Mouse (Mus musculus) MEL (cell line): ENCODE measurements around the gene Tbxas1. TPM values are rescaled to one million over a fixed set of nuclear protein-coding genes. Genes with fewer than 3 reads are reported as not detected.

Experiments
- DNase-seq: peaks from one replicate; pipeline ENCODE4 v3.0.0; 2011; ENCODE audit warnings: low read depth, low spot score
- H3K27ac ChIP-seq: 2 replicates; pipeline ENCODE4 v1.5.1; 2012; ENCODE audit warnings: low read depth, mild to moderate bottlenecking, control low read depth, low read length, moderate library complexity; ENCODE audit not compliant: control insufficient read depth
- H3K27me3 ChIP-seq, 2 experiments: fragments of 150-350 bp in 1 of 2; sonication (generic) in 1 of 2; 2 replicates each; pipeline ENCODE4 v1.6.1; 2012; ENCODE audit warnings: low read length in 2 of 2, mild to moderate bottlenecking in 2 of 2, improper control_type of control experiment in 1 of 2, moderate library complexity in 1 of 2; ENCODE audit not compliant: insufficient read depth in 2 of 2, control insufficient read depth in 1 of 2
- H3K36me3 ChIP-seq, 2 experiments: 2 replicates each; pipeline ENCODE4 v1.6.1; 2012 to 2014; ENCODE audit warnings: low read length in 2 of 2, improper control_type of control experiment in 1 of 2, inconsistent platforms in 1 of 2, mild to moderate bottlenecking in 1 of 2; ENCODE audit not compliant: insufficient read depth in 2 of 2, control insufficient read depth in 1 of 2
- H3K4me1 ChIP-seq, 2 experiments: fragments of 150-350 bp in 1 of 2; sonication (generic) in 1 of 2; 2 replicates each; pipeline ENCODE4 v1.6.1; 2012; ENCODE audit warnings: low read length in 2 of 2, improper control_type of control experiment in 1 of 2, mild to moderate bottlenecking in 1 of 2; ENCODE audit not compliant: insufficient read depth in 2 of 2, control insufficient read depth in 1 of 2
- H3K4me3 ChIP-seq, 2 experiments: fragments of 150-350 bp in 1 of 2; sonication (generic) in 1 of 2; 2 replicates each; pipeline ENCODE4 v1.5.1; 2012; ENCODE audit warnings: low read depth in 2 of 2, low read length in 2 of 2, mild to moderate bottlenecking in 2 of 2, moderate library complexity in 2 of 2, control low read depth in 1 of 2, improper control_type of control experiment in 1 of 2; ENCODE audit not compliant: control insufficient read depth in 1 of 2, insufficient read depth in 1 of 2
- H3K79me2 ChIP-seq: 2 replicates; pipeline ENCODE4 v1.6.1; 2012; ENCODE audit warnings: mild to moderate bottlenecking, low read length, moderate library complexity; ENCODE audit not compliant: control insufficient read depth, poor library complexity, insufficient read depth
- H3K9ac ChIP-seq: 2 replicates; pipeline ENCODE4 v1.6.1; 2012; ENCODE audit warnings: low read depth, mild to moderate bottlenecking, control low read depth, low read length, moderate library complexity; ENCODE audit not compliant: control insufficient read depth, poor library complexity, severe bottlenecking
- H3K9me3 ChIP-seq: fragments of 150-350 bp; sonication (generic); replicated peaks from 2 replicates; pipeline ENCODE4 v1.6.1; 2012; ENCODE audit warnings: mild to moderate bottlenecking, low read length, improper control_type of control experiment, moderate library complexity; ENCODE audit not compliant: insufficient read depth
- BHLHE40 ChIP-seq: IDR thresholded peaks from 2 replicates; pipeline ENCODE4 v1.6.1; 2012; ENCODE audit warnings: low read depth, mild to moderate bottlenecking, inconsistent platforms, low read length, improper control_type of control experiment, borderline replicate concordance
- CHD2 ChIP-seq: IDR thresholded peaks from 2 replicates; pipeline ENCODE4 v1.6.1; 2011; ENCODE audit warnings: low read length, improper control_type of control experiment
- E2F4 ChIP-seq: IDR thresholded peaks from 2 replicates; pipeline ENCODE4 v1.6.1; 2011; ENCODE audit warnings: low read depth, low read length, improper control_type of control experiment, borderline replicate concordance
- ETS1 ChIP-seq: IDR thresholded peaks from 2 replicates; pipeline ENCODE4 v1.6.1; 2012; ENCODE audit warnings: low read depth, mild to moderate bottlenecking, inconsistent platforms, low read length, improper control_type of control experiment, moderate library complexity
- MAX ChIP-seq: IDR thresholded peaks from 2 replicates; pipeline ENCODE4 v1.6.1; 2011; ENCODE audit warnings: low read length, improper control_type of control experiment
- MAZ ChIP-seq: IDR thresholded peaks from 2 replicates; pipeline ENCODE4 v1.6.1; 2012; ENCODE audit warnings: low read depth, mild to moderate bottlenecking, inconsistent platforms, low read length, improper control_type of control experiment
- MEF2A ChIP-seq: IDR thresholded peaks from 2 replicates; pipeline ENCODE4 v1.6.1; 2014; ENCODE audit warnings: low read depth, mild to moderate bottlenecking, inconsistent platforms, low read length, improper control_type of control experiment; ENCODE audit not compliant: poor library complexity, insufficient replicate concordance, severe bottlenecking; ENCODE audit errors: extremely low read depth
- MXI1 ChIP-seq: IDR thresholded peaks from 2 replicates; pipeline ENCODE4 v1.6.1; 2011; ENCODE audit warnings: mild to moderate bottlenecking, low read depth, low read length, improper control_type of control experiment
- MYB ChIP-seq: IDR thresholded peaks from 2 replicates; pipeline ENCODE4 v1.6.1; 2011; ENCODE audit warnings: mild to moderate bottlenecking, low read depth, low read length, improper control_type of control experiment
- NELFE ChIP-seq: IDR thresholded peaks from 2 replicates; pipeline ENCODE4 v1.6.1; 2011; ENCODE audit warnings: low read depth, low read length, improper control_type of control experiment
- NRF1 ChIP-seq: IDR thresholded peaks from 2 replicates; pipeline ENCODE4 v1.6.1; 2014; ENCODE audit warnings: low read depth, mild to moderate bottlenecking, inconsistent platforms, low read length, improper control_type of control experiment, moderate library complexity; ENCODE audit not compliant: poor library complexity, insufficient read depth, severe bottlenecking
- POLR2AphosphoS2 ChIP-seq: IDR thresholded peaks from 2 replicates; pipeline ENCODE4 v1.6.1; 2011; ENCODE audit warnings: low read length, improper control_type of control experiment
- POLR2AphosphoS5 ChIP-seq: IDR thresholded peaks from 2 replicates; pipeline ENCODE4 v1.6.1; 2012; ENCODE audit warnings: low read depth, borderline replicate concordance, mild to moderate bottlenecking, inconsistent platforms, low read length, moderate library complexity, mixed read lengths
- SIN3A ChIP-seq: IDR thresholded peaks from 2 replicates; pipeline ENCODE4 v1.6.1; 2012; ENCODE audit warnings: low read length, improper control_type of control experiment, inconsistent platforms
- SMC3 ChIP-seq: IDR thresholded peaks from 2 replicates; pipeline ENCODE4 v1.6.1; 2011; ENCODE audit warnings: low read depth, low read length, improper control_type of control experiment
- TAL1 ChIP-seq: IDR thresholded peaks from 2 replicates; pipeline ENCODE4 v1.6.1; 2012; ENCODE audit warnings: mild to moderate bottlenecking, inconsistent platforms, low read length, moderate library complexity, mixed read lengths
- UBTF ChIP-seq: IDR thresholded peaks from 2 replicates; pipeline ENCODE4 v1.6.1; 2012; ENCODE audit warnings: low read depth, mild to moderate bottlenecking, inconsistent platforms, low read length, improper control_type of control experiment, moderate library complexity, borderline replicate concordance; ENCODE audit not compliant: insufficient read depth
- ZC3H11A ChIP-seq: IDR thresholded peaks from 2 replicates; pipeline ENCODE4 v1.6.1; 2012; ENCODE audit warnings: low read depth, mild to moderate bottlenecking, inconsistent platforms, low read length, improper control_type of control experiment
- ZKSCAN1 ChIP-seq: IDR thresholded peaks from 2 replicates; pipeline ENCODE4 v1.6.1; 2012; ENCODE audit warnings: low read depth, mild to moderate bottlenecking, inconsistent platforms, low read length, improper control_type of control experiment, moderate library complexity
- ZMIZ1 ChIP-seq: IDR thresholded peaks from 2 replicates; pipeline ENCODE4 v1.6.1; 2012; ENCODE audit warnings: low read depth, mild to moderate bottlenecking, inconsistent platforms, low read length, improper control_type of control experiment, moderate library complexity
- polyA plus RNA-seq, 2 experiments: library from polyadenylated mRNA; stranded (reverse) in 1 of 2; unstranded in 1 of 2; fragments of >175 nt in 1 of 2; fragments of >200 nt in 1 of 2; gene quantifications; 2 replicates each; pipeline versions ENCODE4 v1.2.1 to v1.2.4; 2012; ENCODE audit warnings: low replicate concordance in 2 of 2, low read depth in 1 of 2; ENCODE audit not compliant: insufficient read length in 2 of 2, insufficient read depth in 1 of 2, missing spikeins in 1 of 2
- total RNA-seq: library from RNA; depleted of rRNA; stranded (reverse); fragments of 300-350 nt; gene quantifications from 2 replicates; pipeline ENCODE4 v1.2.3, GENCODE M21; 2012

Tbxas1 gene
- total and polyA plus RNA-seq, 3 experiments: 0.54 to 2.7 TPM; not detected in 1

GRCm38 (mm10) chr6:38853561-38853992 lies 21.6 kb upstream of the Tbxas1 start:
- Histone ChIP-seq H3K79me2 (peaks cover 5% of the 10 kb centered on the region; the same call in 1 of the 2 replicates), H3K36me3 (peaks cover 0 to 30% of the 10 kb centered on the region in 2 experiments; a peak in 2 of 4 replicates), H3K4me1 (peaks cover 8 to 27% of the 10 kb centered on the region in 2 experiments), H3K9ac (no peak overlapping the region), H3K27ac (no peak overlapping the region), H3K9me3 (no peaks in the 10 kb centered on the region), H3K4me3 (no peak overlapping the region), H3K27me3 (no peaks in the 10 kb centered on the region)
- no peak for TF ChIP-seq MAX
- TF ChIP-seq POLR2AphosphoS2: no peak
- no peak for TF ChIP-seq NRF1
- TF ChIP-seq MAZ: no peak
- TF ChIP-seq SMC3: no peak
- TF ChIP-seq POLR2AphosphoS5: no peak
- TF ChIP-seq TAL1: no peak
- TF ChIP-seq ZC3H11A: no peak
- no peak for TF ChIP-seq MXI1
- no peak for TF ChIP-seq E2F4
- no peak for TF ChIP-seq ETS1
- TF ChIP-seq MYB: no peak
- TF ChIP-seq SIN3A: no peak
- TF ChIP-seq BHLHE40: no peak
- TF ChIP-seq UBTF: no peak
- DNase-seq: no peak

GRCm38 (mm10) chr6:38859819-38860218 lies 15.4 kb upstream of the Tbxas1 start:
- no peak for DNase-seq
- TF ChIP-seq ZKSCAN1 (no peak), MEF2A (no peak), CHD2 (no peak), MXI1 (no peak), ZMIZ1 (no peak), NELFE (no peak)
- TF ChIP-seq, all 39 proteins: peak for 0
- peaks cover 0 to 7% of the 10 kb centered on the region in 2 experiments; a peak in 3 of 4 replicates for H3K4me1 ChIP-seq

More at GRCm38 (mm10) chr6:38859819-38860218, 15.4 kb upstream of the Tbxas1 start:
- Histone ChIP-seq H3K36me3 (peaks cover 0 to 4% of the 10 kb centered on the region in 2 experiments; a peak in 2 of 4 replicates), H3K9me3 (no peaks in the 10 kb centered on the region), H3K4me3 (no peak overlapping the region), H3K9ac (no peak overlapping the region), H3K27ac (no peak overlapping the region), H3K79me2 (peaks cover 5% of the 10 kb centered on the region; the same call in 1 of the 2 replicates), H3K27me3 (no peaks in the 10 kb centered on the region)
